9 mouse cellular contexts compared by ENCODE assay signal in the genomic region with DNA sequence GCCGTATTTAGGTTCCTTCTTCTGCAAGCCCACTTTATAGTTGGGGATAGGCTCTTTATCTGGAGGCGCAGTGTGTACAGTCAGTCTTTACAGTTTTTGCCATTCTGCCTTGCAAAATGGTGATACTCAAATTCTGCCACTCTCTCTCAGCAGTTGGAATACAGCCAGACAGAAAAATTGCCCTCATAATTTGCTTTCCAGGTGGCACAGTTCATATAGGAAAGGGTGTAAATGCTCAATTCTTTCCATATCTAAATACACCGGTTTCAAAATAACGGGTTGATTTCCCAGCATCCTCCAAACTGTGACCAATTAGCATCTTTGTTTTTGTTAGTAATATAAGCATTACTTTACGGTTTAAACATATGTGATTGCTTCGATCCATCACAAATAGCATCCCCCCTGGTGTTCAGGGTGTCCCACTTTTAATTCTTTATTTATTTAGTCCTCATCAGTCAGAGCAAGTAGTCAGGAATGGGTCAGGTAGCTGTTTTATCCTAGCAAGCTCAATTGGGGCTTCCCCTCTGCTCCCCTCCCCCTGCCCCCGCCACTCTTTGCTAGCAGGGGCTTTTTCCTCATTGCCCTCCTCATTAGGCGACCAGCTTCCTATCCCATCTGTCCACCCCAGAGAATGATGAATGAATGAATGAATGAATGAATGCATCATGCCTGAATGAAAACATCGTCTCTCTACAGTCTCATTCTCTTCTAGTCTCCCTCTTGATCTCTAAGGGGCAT. TPM values are rescaled to one million over a fixed set of nuclear protein-coding genes. Genes with fewer than 3 reads are reported as not detected.
DNase-seq lines count a peak whose midpoint lies in the region; ATAC-seq and TF ChIP-seq lines count a peak whose summit lies in the region.
"Had no signal": no experiment of that assay in that cellular context is flagged by ENCODE, and none has a peak within 500 bp of the region (broad histone marks: within the 10 kb centered on the region; RNA-seq: fewer than 3 reads in every experiment).

No protein-coding gene starts in this region.

- peak; percentile 74 for ATAC-seq in forebrain, embryonic 14.5 days
- ATAC-seq in liver, embryonic 14.5 days (ENCODE audit: insufficient read depth) = no peak; the same call in 1 of the 2 replicates

- peak overlapping the region; percentile 70 for H3K9ac ChIP-seq in forebrain, embryonic 14.5 days (ENCODE audit: low read length)
- H3K9ac ChIP-seq in liver, embryonic 14.5 days (replicated peaks) = no peak overlapping the region

- intact Hi-C loops in heart, postnatal 25 days (cut with DNase I) = loop anchor here (2.0 kb wide), 1 partner anchor 14 kb away; no protein-coding TSS in a partner anchor

- H3K36me3 ChIP-seq in heart, embryonic 10.5 days = no peaks in the 10 kb centered on the region
- no peaks in the 10 kb centered on the region for H3K36me3 ChIP-seq in E14TG2a.4 (ENCODE audit: insufficient read depth, low read length)
- no peaks in the 10 kb centered on the region for H3K36me3 ChIP-seq in forebrain, embryonic 14.5 days (ENCODE audit: control insufficient read depth, insufficient read depth, low read length)
- no peaks in the 10 kb centered on the region for H3K36me3 ChIP-seq in liver, embryonic 14.5 days (replicated peaks; ENCODE audit: control insufficient read depth, insufficient read depth, low read depth)

- H3K9me3 ChIP-seq in heart, embryonic 10.5 days = no peaks in the 10 kb centered on the region
- no peaks in the 10 kb centered on the region for H3K9me3 ChIP-seq in E14TG2a.4 (ENCODE audit: low read length)
- H3K9me3 ChIP-seq in forebrain, embryonic 14.5 days (replicated peaks; ENCODE audit: control insufficient read depth, low read length) = no peaks in the 10 kb centered on the region
- H3K9me3 ChIP-seq in liver, embryonic 14.5 days (ENCODE audit: control insufficient read depth, low read length) = no peaks in the 10 kb centered on the region

- peak overlapping the region; percentile 33 for H3K4me3 ChIP-seq in heart, embryonic 10.5 days
- 0 out of 2 replicates have a peak overlapping the region, but pooled peaks have one; percentile 13 for H3K4me3 ChIP-seq in E14TG2a.4 (replicated peaks; ENCODE audit: low read length)
- H3K4me3 ChIP-seq in forebrain, embryonic 14.5 days (ENCODE audit: low read depth, low read length) = peak overlapping the region; percentile 21
- no peak overlapping the region for H3K4me3 ChIP-seq in liver, embryonic 14.5 days (ENCODE audit: insufficient read depth in 1 of 2, low read depth in 2 of 2, low read length in 2 of 2)

- no peaks in the 10 kb centered on the region for H3K27me3 ChIP-seq in heart, embryonic 10.5 days (ENCODE audit: insufficient read depth, poor library complexity, severe bottlenecking)
- peaks cover 4% of the 10 kb centered on the region; the same call in 1 of the 2 replicates for H3K27me3 ChIP-seq in E14TG2a.4 (ENCODE audit: insufficient read depth, low read length)
- no peaks in the 10 kb centered on the region for H3K27me3 ChIP-seq in forebrain, embryonic 14.5 days (replicated peaks; ENCODE audit: control insufficient read depth, insufficient read depth, low read length)
- no peaks in the 10 kb centered on the region for H3K27me3 ChIP-seq in liver, embryonic 14.5 days (ENCODE audit: control insufficient read depth, insufficient read depth, low read length)

- TF ChIP-seq CTCF in E14TG2a.4 (conservative IDR thresholded peaks at IDR 0.05; ENCODE audit: low read length) = no peak
- TF ChIP-seq CTCF in liver, embryonic 14.5 days (IDR thresholded peaks at IDR 0.05; ENCODE audit: low read depth) = no peak

- DNase-seq in heart, embryonic 10.5 days (ENCODE audit: low spot score) = peak; percentile 63
- no peak for DNase-seq in heart, postnatal 25 days (ENCODE audit: low spot score)
- peak; percentile 58 for DNase-seq in forebrain, embryonic 14.5 days (ENCODE audit: low spot score)
- no peak for DNase-seq in liver, embryonic 14.5 days (ENCODE audit: low read depth in 3 of 3, low spot score in 3 of 3)
- DNase-seq in urinary bladder, postnatal 25 days (ENCODE audit: low spot score) = no peak
- DNase-seq in adrenal gland, postnatal 14 days = no peak
- DNase-seq in spleen, postnatal 14 days (ENCODE audit: low spot score in 2 of 2) = no peak

- whole genome bisulfite sequencing in heart, embryonic 10.5 days = 42% methylated on average over 9 of the region's 9 CpGs
- 35% methylated on average over 9 of the region's 9 CpGs for WGBS in forebrain, embryonic 14.5 days
- 37% methylated on average over 9 of the region's 9 CpGs for WGBS in liver, embryonic 14.5 days (ENCODE audit: insufficient replicate concordance)

- H3K4me2 ChIP-seq in forebrain, embryonic 14.5 days (ENCODE audit: low read length) = peak overlapping the region; percentile 49
- H3K4me2 ChIP-seq in liver, embryonic 14.5 days (ENCODE audit: low read depth) = peak overlapping the region; percentile 60

- TF ChIP-seq EP300 in liver, embryonic 14.5 days (IDR thresholded peaks at IDR 0.05; ENCODE audit: low read depth) = no peak

- H3K4me1 ChIP-seq in heart, embryonic 10.5 days = peaks cover 52% of the 10 kb centered on the region
- peaks cover 13% of the 10 kb centered on the region for H3K4me1 ChIP-seq in E14TG2a.4 (replicated peaks; ENCODE audit: low read depth, low read length)
- peaks cover 7% of the 10 kb centered on the region; the same call in 1 of the 2 replicates for H3K4me1 ChIP-seq in forebrain, embryonic 14.5 days (ENCODE audit: control insufficient read depth, insufficient read depth, low read length)
- peaks cover 11 to 20% of the 10 kb centered on the region in 2 experiments for H3K4me1 ChIP-seq in liver, embryonic 14.5 days (replicated peaks; ENCODE audit: control insufficient read depth in 2 of 2, insufficient read depth in 2 of 2, low read length in 1 of 2)

- peak overlapping the region; percentile 80 for H3K27ac ChIP-seq in heart, embryonic 10.5 days
- peak overlapping the region; percentile 96 for H3K27ac ChIP-seq in forebrain, embryonic 14.5 days (ENCODE audit: low read depth, low read length)
- H3K27ac ChIP-seq in liver, embryonic 14.5 days = no peak overlapping the region

RNA-seq across cellular contexts. Expression of a gene that starts 2.2 kb away (rescaled TPM):
- polyA plus RNA-seq in heart, embryonic 10.5 days (2016; fragmentation: Nextera tagmentation; extraction: Ambion mirVana) = 12.5 and 25.8 TPM in 2 replicates
- total RNA-seq in heart, postnatal 25 days (2021) = 100 to 1,000 TPM; 142 to 163 TPM
- not detected in 2 replicates for polyA plus RNA-seq in forebrain, embryonic 14.5 days (2014; fragmentation: Nextera tagmentation; extraction: Ambion mirVana)
- 0.04 TPM in 1 of 2 replicates, not detected in the other for polyA plus RNA-seq in liver, embryonic 14.5 days (2012; rRNA removed)
- polyA plus RNA-seq in liver, embryonic 14.5 days (2014; fragmentation: Nextera tagmentation; extraction: Ambion mirVana) = not detected in 2 replicates
- 0.26 TPM in 1 of 2 replicates, not detected in the other for total RNA-seq in adrenal gland, postnatal 14 days (2021)
- total RNA-seq: left cerebral cortex, adult 18-20 months had no signal

RNA-seq across cellular contexts. Expression of a gene that starts 11.0 kb away (rescaled TPM):
- 0.22 TPM in 1 of 2 replicates, not detected in the other for polyA plus RNA-seq in heart, embryonic 10.5 days (2016; fragmentation: Nextera tagmentation; extraction: Ambion mirVana)
- total RNA-seq in heart, postnatal 25 days (2021) = not detected
- polyA plus RNA-seq in forebrain, embryonic 14.5 days (2014; fragmentation: Nextera tagmentation; extraction: Ambion mirVana) = not detected in 2 replicates
- polyA plus RNA-seq in liver, embryonic 14.5 days (2012; rRNA removed) = not detected in 2 replicates
- polyA plus RNA-seq in liver, embryonic 14.5 days (2014; fragmentation: Nextera tagmentation; extraction: Ambion mirVana) = not detected in 2 replicates
- not detected in 2 replicates for total RNA-seq in adrenal gland, postnatal 14 days (2021)
- total RNA-seq: left cerebral cortex, adult 18-20 months had no signal

RNA-seq across cellular contexts. Expression of a gene that starts 12.5 kb away (rescaled TPM):
- polyA plus RNA-seq in heart, embryonic 10.5 days (2016; fragmentation: Nextera tagmentation; extraction: Ambion mirVana) = 8.5 and 12.5 TPM in 2 replicates
- 10 to 100 TPM; 45.5 to 52.6 TPM for total RNA-seq in heart, postnatal 25 days (2021)
- 20.8 and 21.8 TPM in 2 replicates for polyA plus RNA-seq in forebrain, embryonic 14.5 days (2014; fragmentation: Nextera tagmentation; extraction: Ambion mirVana)
- polyA plus RNA-seq in liver, embryonic 14.5 days (2012; rRNA removed) = 14.1 and 14.9 TPM in 2 replicates
- polyA plus RNA-seq in liver, embryonic 14.5 days (2014; fragmentation: Nextera tagmentation; extraction: Ambion mirVana) = 8.8 and 10.4 TPM in 2 replicates
- 101 and 109 TPM in 2 replicates for total RNA-seq in adrenal gland, postnatal 14 days (2021)

RNA-seq across cellular contexts. Expression of a gene that starts 31.3 kb away (rescaled TPM):
- 15.1 and 18.8 TPM in 2 replicates for polyA plus RNA-seq in heart, embryonic 10.5 days (2016; fragmentation: Nextera tagmentation; extraction: Ambion mirVana)
- 1 to 10 TPM; 1.2 to 1.5 TPM for total RNA-seq in heart, postnatal 25 days (2021)
- 81.7 and 96.5 TPM in 2 replicates for polyA plus RNA-seq in forebrain, embryonic 14.5 days (2014; fragmentation: Nextera tagmentation; extraction: Ambion mirVana)
- polyA plus RNA-seq in liver, embryonic 14.5 days (2012; rRNA removed) = 33.1 and 41.9 TPM in 2 replicates
- 24.7 and 34.2 TPM in 2 replicates for polyA plus RNA-seq in liver, embryonic 14.5 days (2014; fragmentation: Nextera tagmentation; extraction: Ambion mirVana)
- 5.4 and 7.3 TPM in 2 replicates for total RNA-seq in adrenal gland, postnatal 14 days (2021)

RNA-seq across cellular contexts. Expression of a gene that starts 42.3 kb away (rescaled TPM):
- 146 and 311 TPM in 2 replicates for polyA plus RNA-seq in heart, embryonic 10.5 days (2016; fragmentation: Nextera tagmentation; extraction: Ambion mirVana)
- 100 to 1,000 TPM; 182 to 211 TPM for total RNA-seq in heart, postnatal 25 days (2021)
- 20.6 and 41.7 TPM in 2 replicates for polyA plus RNA-seq in forebrain, embryonic 14.5 days (2014; fragmentation: Nextera tagmentation; extraction: Ambion mirVana)
- polyA plus RNA-seq in liver, embryonic 14.5 days (2012; rRNA removed) = 7.8 and 14.1 TPM in 2 replicates
- 30.8 and 37.6 TPM in 2 replicates for polyA plus RNA-seq in liver, embryonic 14.5 days (2014; fragmentation: Nextera tagmentation; extraction: Ambion mirVana)
- total RNA-seq in adrenal gland, postnatal 14 days (2021) = 358 and 494 TPM in 2 replicates

Comparison
In these comparisons a context has a peak if more than half of its experiments do, and no peak if none do; other contexts are left out.
1. DNase-seq: peak in heart, embryonic 10.5 days (single experiment) and forebrain, embryonic 14.5 days (single experiment); none in heart, postnatal 25 days (single experiment), liver, embryonic 14.5 days (0 of 3), urinary bladder, postnatal 25 days (single experiment), adrenal gland, postnatal 14 days (single experiment) and spleen, postnatal 14 days (0 of 2).
2. H3K4me3 ChIP-seq: peak in heart, embryonic 10.5 days (single experiment), E14TG2a.4 (single experiment) and forebrain, embryonic 14.5 days (single experiment); none in liver, embryonic 14.5 days (0 of 2).
3. RNA of a gene that starts 2.2 kb away (polyA plus RNA-seq): 12.5 to 25.8 TPM in heart, embryonic 10.5 days; 0.04 TPM in liver, embryonic 14.5 days and not detected in forebrain, embryonic 14.5 days; every median in the first group is over 10 times any median in the second.